Mouse (Mus musculus): ENCODE measurements around the gene Mgat5b. TPM values are rescaled to one million over a fixed set of nuclear protein-coding genes. Genes with fewer than 3 reads are reported as not detected.

Gene Mgat5b
- total RNA-seq, 1 experiment from 2014 or later = not detected

- peak; percentile 68; the same call in 1 of the 2 replicates for ATAC-seq (replicated peaks; ENCODE audit: insufficient number of reproducible peaks, low FRiP score, low TSS enrichment, poor library complexity, severe bottlenecking)
Observed at GRCm38 (mm10) chr11:117018410-117018809, 99.7 kb downstream of the Mgat5b start.

- no peak for ATAC-seq (replicated peaks; ENCODE audit: insufficient number of reproducible peaks, low FRiP score, low TSS enrichment, poor library complexity, severe bottlenecking)
Observed at GRCm38 (mm10) chr11:117021026-117021425, 102.4 kb downstream of the Mgat5b start.

- no peak for ATAC-seq (replicated peaks; ENCODE audit: insufficient number of reproducible peaks, low FRiP score, low TSS enrichment, poor library complexity, severe bottlenecking)
Observed at GRCm38 (mm10) chr11:117023537-117023936, 104.9 kb downstream of the Mgat5b start.

- ATAC-seq (replicated peaks; ENCODE audit: insufficient number of reproducible peaks, low FRiP score, low TSS enrichment, poor library complexity, severe bottlenecking) = no peak
Observed at GRCm38 (mm10) chr11:117027681-117028080, 109.0 kb downstream of the Mgat5b start.

- no peak for ATAC-seq (replicated peaks; ENCODE audit: insufficient number of reproducible peaks, low FRiP score, low TSS enrichment, poor library complexity, severe bottlenecking)
Observed at GRCm38 (mm10) chr11:117028861-117029568, 110.4 kb downstream of the Mgat5b start.

GRCm38 (mm10) chr11:117029569-117029955, 110.9 kb downstream of the Mgat5b start:
- ATAC-seq (replicated peaks; ENCODE audit: insufficient number of reproducible peaks, low FRiP score, low TSS enrichment, poor library complexity, severe bottlenecking) = no peak

GRCm38 (mm10) chr11:117030018-117030417, 111.4 kb downstream of the Mgat5b start:
- no peak for ATAC-seq (replicated peaks; ENCODE audit: insufficient number of reproducible peaks, low FRiP score, low TSS enrichment, poor library complexity, severe bottlenecking)

- ATAC-seq (replicated peaks; ENCODE audit: insufficient number of reproducible peaks, low FRiP score, low TSS enrichment, poor library complexity, severe bottlenecking) = no peak
Observed at GRCm38 (mm10) chr11:117030471-117031101, 111.9 kb downstream of the Mgat5b start.

GRCm38 (mm10) chr11:117031249-117031648, 112.6 kb downstream of the Mgat5b start:
- ATAC-seq (replicated peaks; ENCODE audit: insufficient number of reproducible peaks, low FRiP score, low TSS enrichment, poor library complexity, severe bottlenecking) = no peak

- no peak for ATAC-seq (replicated peaks; ENCODE audit: insufficient number of reproducible peaks, low FRiP score, low TSS enrichment, poor library complexity, severe bottlenecking)
Observed at GRCm38 (mm10) chr11:117035661-117036336, 117.1 kb downstream of the Mgat5b start.

Other genes starting within 250 kb of the Mgat5b start
- not detected in 3 replicates for gene St6galnac1, start 143.4 kb upstream of the Mgat5b start, total RNA-seq (2017)
- gene Mxra7, start 90.8 kb upstream of the Mgat5b start, total RNA-seq (2017) = 0.58 to 0.64 TPM in 2 of 3 replicates, not detected in the other
- gene Mettl23, start 75.6 kb upstream of the Mgat5b start, total RNA-seq (2017) = 47.3 to 77.0 TPM (median 54.3 TPM) in 3 replicates
- 80.8 to 81.6 TPM (median 81.0 TPM) in 3 replicates for gene Jmjd6, start 75.4 kb upstream of the Mgat5b start, total RNA-seq (2017)
- 8.2 to 10.4 TPM (median 9.0 TPM) in 3 replicates for gene Mfsd11, start 66.4 kb upstream of the Mgat5b start, total RNA-seq (2017)
- 124 to 197 TPM (median 128 TPM) in 3 replicates for gene Srsf2, start 65.8 kb upstream of the Mgat5b start, total RNA-seq (2017)
- gene Sec14l1, start 196.3 kb downstream of the Mgat5b start, total RNA-seq (2017) = 65.4 to 73.2 TPM (median 72.7 TPM) in 3 replicates

Data from monocyte, adult 5-6 weeks (primary cell).